Mouse (Mus musculus): Measurements from ENCODE around the gene Tnxb. TPM values are rescaled to one million over a fixed set of nuclear protein-coding genes. Genes with fewer than 3 reads are reported as not detected.
"Not testable (repeated sequence)": the region's sequence is repeated elsewhere in the genome, so short reads cannot be mapped to it uniquely, and the experiment has no call there.

The Tnxb gene
- total RNA-seq, 2 experiments from 2014 or later: 7.1 to 9.0 TPM

DNA sequence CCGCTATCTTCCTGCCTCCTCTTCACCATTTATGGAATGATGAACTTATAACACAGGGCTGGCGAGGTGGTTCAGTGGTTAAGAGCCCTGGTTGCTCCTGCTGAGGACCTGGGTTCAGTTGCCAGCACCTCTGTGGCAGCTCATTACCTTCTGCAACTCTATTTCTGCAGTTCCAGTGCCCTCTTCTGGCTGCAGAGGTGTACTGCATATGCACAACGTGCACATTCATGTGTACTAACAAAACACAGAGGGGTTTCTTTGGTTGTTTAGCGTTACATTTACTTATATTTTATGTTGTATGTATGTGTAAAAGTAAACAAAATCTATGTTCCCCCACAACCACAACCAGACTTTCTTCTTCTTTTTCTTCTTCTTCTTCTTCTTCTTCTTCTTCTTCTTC lies 52.7 kb downstream of the Tnxb start:
- no peak for DNase-seq (ENCODE audit: extremely low spot score in 1 of 2, low spot score in 1 of 2)

DNA sequence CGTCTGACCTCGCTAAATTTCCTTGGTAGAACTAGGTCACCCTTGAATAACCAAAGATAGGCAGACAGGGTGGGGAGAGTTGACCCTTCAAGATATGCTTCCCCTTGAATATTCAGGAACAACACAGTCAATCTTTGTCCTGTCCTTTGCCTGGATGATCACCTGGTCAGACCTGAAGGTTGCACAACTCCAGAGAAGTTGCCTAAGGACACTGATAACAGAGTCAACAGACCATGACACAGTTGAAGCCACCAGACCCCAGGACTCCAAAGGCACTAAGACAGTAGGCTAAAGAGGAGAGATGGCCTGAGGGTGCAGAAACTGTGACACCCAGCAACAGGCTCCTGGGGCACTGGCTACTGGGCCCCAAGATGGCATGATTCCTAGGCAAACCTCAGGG lies 57.6 kb downstream of the Tnxb start:
- no peak for DNase-seq (ENCODE audit: extremely low spot score in 1 of 2, low spot score in 1 of 2)

DNA sequence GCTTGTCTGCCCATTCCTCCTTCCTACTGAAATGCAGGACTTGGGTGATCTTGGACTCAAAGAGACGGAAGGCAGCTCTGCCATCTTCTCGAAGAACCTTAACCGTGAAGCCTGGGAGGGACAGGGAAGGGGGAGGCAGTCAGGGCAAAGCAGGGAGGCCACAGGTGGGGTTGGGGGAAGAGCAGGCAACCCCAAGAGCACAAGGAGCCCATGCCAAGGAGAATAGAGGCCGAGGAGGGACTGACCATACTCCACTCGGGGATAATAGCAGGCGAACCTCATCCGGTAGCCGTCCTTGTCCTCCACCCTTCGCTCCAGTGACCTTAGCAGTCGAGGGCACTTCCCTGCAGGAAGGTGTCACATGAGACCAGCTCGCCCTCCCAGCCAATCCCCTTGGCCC lies 58.8 kb downstream of the Tnxb start:
- not testable (repeated sequence) for DNase-seq (ENCODE audit: extremely low spot score in 1 of 2, low spot score in 1 of 2)

DNA sequence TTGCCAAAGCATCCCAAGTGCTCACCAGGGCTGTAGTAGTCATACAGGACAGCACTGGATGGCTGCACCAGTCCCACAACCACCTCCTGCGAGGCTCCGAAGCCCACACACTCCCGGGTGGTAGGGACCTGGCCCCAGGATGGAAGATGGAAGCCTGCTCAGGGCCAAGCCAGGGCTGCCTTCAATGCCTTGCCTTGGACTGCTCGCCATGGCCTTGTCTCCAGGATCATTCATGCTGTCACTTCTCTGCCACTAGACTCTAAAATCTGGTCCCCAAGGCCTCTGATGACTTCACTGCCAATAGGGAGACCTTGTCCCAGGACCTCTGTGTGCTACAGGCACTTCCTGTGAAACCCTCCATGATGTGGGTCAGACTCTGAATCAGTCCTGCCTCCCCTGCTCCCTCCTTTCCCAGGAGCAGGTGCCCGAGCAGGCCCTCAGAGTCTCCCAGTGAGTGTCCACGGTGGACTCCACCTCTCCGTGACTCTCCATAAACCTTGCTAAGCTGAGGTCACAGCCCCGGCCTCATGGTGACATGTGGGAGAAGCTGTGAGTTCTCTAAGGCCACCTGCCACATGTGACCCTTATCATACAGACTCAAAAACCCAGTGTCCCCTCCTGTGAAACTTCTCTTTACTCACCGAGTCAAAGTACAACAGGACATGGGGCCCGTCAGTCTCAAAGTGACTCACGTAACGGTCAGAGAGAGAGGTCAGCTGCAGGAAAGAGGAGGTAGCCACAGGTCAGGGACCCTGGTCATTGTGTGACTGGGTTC lies 59.6 kb downstream of the Tnxb start:
- DNase-seq (ENCODE audit: extremely low spot score in 1 of 2, low spot score in 1 of 2): not testable (repeated sequence)

DNA sequence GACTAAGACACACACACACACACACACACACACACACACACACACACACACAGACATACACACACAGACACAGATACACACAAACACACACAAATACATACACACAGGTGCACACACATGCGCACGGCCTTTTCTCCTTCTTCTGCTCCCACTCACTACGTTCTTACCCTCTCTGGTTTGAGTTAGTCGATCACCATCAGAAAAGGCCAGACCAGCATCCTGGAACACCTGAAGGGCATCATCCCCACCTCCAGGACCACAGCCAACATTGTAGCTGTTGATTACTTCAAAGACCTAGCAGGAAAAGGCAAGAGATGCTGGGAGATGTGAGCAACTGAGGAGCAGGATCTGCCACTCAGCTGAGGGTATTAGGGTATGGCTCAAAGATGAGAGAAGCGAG lies 67.1 kb downstream of the Tnxb start:
- not testable (repeated sequence) for DNase-seq (ENCODE audit: extremely low spot score in 1 of 2, low spot score in 1 of 2)

DNA sequence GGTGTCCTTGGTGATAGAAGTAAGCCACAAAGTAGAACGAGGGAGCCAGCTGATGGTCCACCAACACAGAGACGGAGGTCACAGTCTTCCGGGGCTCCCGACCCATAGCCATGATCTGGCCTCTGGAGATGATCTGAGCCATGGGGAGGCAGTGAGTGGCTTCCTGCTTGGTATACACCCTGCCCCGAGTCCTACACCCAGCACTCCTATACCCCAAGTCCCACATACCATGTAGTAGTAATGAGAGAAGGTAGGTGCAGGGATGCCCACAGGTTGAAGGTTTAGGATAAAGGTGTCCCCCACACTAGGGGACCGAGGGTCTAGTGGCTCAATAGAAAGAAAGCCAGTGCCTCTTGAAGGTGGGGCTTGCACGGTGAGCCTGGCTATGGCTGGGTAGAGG lies 69.4 kb downstream of the Tnxb start:
- DNase-seq (ENCODE audit: extremely low spot score in 1 of 2, low spot score in 1 of 2): not testable (repeated sequence)

DNA sequence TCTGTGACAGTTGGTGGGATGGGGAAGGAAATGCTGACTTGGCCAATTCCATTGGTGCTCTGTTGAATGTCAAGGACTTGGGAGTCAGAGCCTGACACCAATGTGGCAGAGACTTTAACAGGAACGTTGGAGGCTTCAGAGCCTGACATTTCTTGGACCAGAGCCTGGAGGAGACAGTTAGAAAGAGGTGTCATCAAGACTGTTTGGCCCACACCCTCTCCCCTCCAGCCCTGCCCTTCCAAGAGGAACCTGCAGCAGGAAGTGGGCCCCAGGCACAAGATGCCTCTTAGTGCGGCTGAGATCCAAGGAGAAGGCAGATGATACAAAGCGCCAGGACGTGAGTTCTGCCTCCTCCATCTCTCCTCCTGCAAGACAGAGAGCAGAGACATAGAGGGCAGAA lies 69.9 kb downstream of the Tnxb start:
- DNase-seq (ENCODE audit: extremely low spot score in 1 of 2, low spot score in 1 of 2): no peak

DNA sequence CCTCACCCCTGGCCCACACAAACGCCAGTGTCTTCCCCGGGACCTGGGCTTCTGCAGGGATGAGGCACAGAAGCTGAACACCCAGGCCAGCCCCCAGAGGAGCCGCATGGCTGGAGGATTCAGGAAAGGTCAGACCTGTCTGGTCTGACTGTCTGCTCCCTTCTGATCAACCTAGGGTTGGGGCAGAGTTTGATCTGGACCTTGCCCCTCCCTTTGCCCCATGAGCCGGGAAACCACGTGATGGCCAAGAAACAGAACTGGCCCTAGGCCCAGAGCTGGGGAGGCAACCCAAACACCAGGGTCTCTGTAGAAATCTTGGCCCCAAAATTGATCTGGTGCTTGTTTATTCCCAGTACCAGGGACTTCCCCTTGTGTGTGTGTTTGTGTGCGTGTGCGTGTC lies 73.4 kb downstream of the Tnxb start, which contains the start of gene C4b:
Gene C4b, minus strand, starts transcription at position 164 of the 400 bp plus-strand sequence.
- peak in 1 of 2 experiments; percentile 5 for DNase-seq (ENCODE audit: extremely low spot score in 1 of 2, low spot score in 1 of 2)

DNA sequence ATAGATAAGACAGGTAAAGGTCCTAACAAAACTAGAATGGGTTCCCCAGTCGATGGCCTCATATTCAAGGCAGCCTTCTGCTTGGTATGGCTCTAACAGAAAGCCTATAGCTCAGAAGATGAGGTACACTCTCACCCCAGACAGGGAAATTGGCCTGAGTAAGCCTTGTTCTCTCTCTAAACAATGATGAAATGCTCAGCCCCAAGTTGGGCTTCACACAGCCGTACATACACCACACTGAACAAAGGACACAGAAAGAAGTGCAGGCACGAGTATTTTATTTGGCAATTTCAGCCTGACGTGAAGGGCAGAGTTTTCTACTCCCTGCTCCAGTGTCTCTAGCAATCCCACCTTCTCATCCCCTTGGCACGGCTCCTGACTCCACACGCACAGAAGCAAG lies 73.9 kb downstream of the Tnxb start:
- no peak for DNase-seq (ENCODE audit: extremely low spot score in 1 of 2, low spot score in 1 of 2)

DNA sequence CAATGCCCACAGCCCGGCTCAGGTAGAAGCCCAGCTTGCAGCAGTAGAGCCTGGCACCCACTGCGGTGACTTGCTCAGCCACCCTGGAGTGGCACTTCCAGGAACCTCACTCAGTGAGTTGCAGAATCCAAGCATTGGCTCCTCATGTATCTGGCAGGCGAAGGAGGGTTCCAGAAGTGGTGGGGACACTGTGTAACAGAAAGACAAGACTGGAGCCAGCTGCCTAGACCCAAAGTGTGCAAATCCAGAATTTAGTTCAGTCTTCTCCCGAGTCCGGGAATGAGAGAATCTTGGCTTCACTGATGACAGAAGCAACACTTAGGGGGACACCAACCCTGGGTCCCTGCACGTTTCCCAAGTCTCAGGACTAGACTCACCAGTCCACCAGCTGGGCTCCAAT lies 74.3 kb downstream of the Tnxb start:
- DNase-seq (ENCODE audit: extremely low spot score in 1 of 2, low spot score in 1 of 2): not testable (repeated sequence)

DNA sequence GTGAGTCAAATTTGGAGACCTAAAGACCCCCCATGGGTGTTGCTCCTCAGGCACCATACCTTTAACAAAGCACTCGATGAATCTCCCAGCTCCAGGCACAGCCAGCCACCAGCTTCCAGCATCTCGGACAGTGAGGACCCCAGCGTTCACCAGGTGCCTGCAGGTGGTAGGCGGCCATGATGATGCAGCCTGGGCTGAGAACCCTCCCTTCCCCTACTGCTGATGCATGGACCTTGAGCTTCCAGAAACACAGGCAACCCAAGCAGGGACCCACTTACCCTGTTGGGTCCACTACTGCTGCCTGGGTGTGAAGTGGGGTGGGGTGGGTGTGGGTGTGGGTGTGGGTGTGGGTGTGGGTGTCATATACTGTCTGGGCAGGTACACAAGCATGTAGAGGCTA lies 74.8 kb downstream of the Tnxb start:
- DNase-seq (ENCODE audit: extremely low spot score in 1 of 2, low spot score in 1 of 2): not testable (repeated sequence)

DNA sequence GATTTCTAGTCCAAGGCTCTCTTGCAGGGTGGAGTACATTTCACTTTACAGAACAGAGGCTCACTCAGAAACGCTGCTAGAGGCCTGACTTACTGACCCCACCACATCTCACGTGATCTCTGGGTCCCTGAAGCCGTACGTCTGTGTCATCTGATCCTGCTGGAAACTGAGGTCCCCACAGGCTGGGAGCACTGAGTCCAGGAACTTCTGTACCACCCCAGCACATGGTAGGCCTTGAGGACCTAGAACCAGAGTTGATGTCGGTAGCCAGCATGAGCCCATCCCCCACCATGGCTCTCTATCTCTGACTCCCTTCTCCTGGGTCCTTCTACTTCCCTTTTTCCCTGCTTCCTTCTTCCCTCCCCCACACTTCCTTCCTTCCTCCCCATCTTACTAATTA lies 76.2 kb downstream of the Tnxb start:
- no peak for DNase-seq (ENCODE audit: extremely low spot score in 1 of 2, low spot score in 1 of 2)

DNA sequence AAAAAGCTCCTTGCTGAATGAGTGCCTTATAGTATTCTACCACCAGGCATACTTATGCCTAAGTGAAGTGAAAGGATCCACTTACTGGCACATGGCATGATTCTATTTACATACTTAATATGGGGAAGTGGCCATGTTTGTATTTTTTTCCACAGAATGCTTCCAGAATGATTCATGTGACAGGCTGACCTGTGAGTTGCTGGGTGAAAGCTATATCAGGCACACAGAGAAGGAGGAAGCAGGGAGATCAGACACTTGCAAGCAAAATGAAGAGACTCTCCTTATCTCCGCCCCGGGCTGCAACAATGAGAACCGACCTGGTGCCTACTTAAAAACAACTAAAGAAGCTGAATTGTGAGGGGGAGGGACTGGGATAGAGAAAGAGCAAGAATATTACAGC lies 91.1 kb downstream of the Tnxb start:
- DNase-seq (ENCODE audit: extremely low spot score in 1 of 2, low spot score in 1 of 2): no peak

Other genes starting within 250 kb of the Tnxb start
- not detected for gene Btnl4, start 193.2 kb upstream of the Tnxb start, total RNA-seq (2021)
- not detected for gene Btnl6, start 153.2 kb upstream of the Tnxb start, total RNA-seq (2021)
- gene Notch4, start 106.3 kb upstream of the Tnxb start, total RNA-seq (2021): 10 to 100 TPM in 1 of 2 experiments, 1 to 10 TPM in 1; 9.5 to 11.2 TPM
- gene Gpsm3, start 80.7 kb upstream of the Tnxb start, total RNA-seq (2021): 1 to 10 TPM; 1.3 to 2.1 TPM
- 10 to 100 TPM; 55.8 to 61.5 TPM for gene Pbx2, start 79.3 kb upstream of the Tnxb start, total RNA-seq (2021)
- gene Ager, start 72.7 kb upstream of the Tnxb start, total RNA-seq (2021): 1 to 10 TPM in 1 of 2 experiments, under 1 TPM in 1; 0.94 to 1.1 TPM
- 10 to 100 TPM; 81.0 to 85.5 TPM for gene Rnf5, start 66.8 kb upstream of the Tnxb start, total RNA-seq (2021)
- 100 to 1,000 TPM; 170 to 172 TPM for gene Agpat1, start 66.3 kb upstream of the Tnxb start, total RNA-seq (2021)
- gene Egfl8, start 54.6 kb upstream of the Tnxb start, total RNA-seq (2021): 1 to 10 TPM; 2.1 to 3.7 TPM
- gene Ppt2, start 42.0 kb upstream of the Tnxb start, total RNA-seq (2021): 10 to 100 TPM; 42.4 to 48.4 TPM
- gene Prrt1, start 41.0 kb upstream of the Tnxb start, total RNA-seq (2021): 100 to 1,000 TPM; 259 to 330 TPM
- gene Fkbpl, start 25.8 kb upstream of the Tnxb start, total RNA-seq (2021): 10 to 100 TPM; 14.1 to 14.9 TPM
- 100 to 1,000 TPM in 1 of 2 experiments, 10 to 100 TPM in 1; 97.1 to 102 TPM for gene Atf6b, start 23.4 kb upstream of the Tnxb start, total RNA-seq (2021)
- gene C4b, start 73.3 kb downstream of the Tnxb start, total RNA-seq (2021): 10 to 100 TPM; 16.5 to 17.5 TPM
- under 1 TPM; 0.12 to 0.19 TPM for gene Cyp21a1, start 134.0 kb downstream of the Tnxb start, total RNA-seq (2021)
- gene Stk19, start 166.4 kb downstream of the Tnxb start, total RNA-seq (2021): 10 to 100 TPM; 57.3 to 59.8 TPM
- gene Dxo, start 166.5 kb downstream of the Tnxb start, total RNA-seq (2021): 10 to 100 TPM; 36.7 to 37.7 TPM
- gene Skiv2l, start 179.7 kb downstream of the Tnxb start, total RNA-seq (2021): 10 to 100 TPM; 64.7 to 72.4 TPM
- gene Nelfe, start 179.9 kb downstream of the Tnxb start, total RNA-seq (2021): 10 to 100 TPM; 32.1 to 39.1 TPM
- under 1 TPM in 1 of 2 experiments, not detected in 1; 0.17 TPM for gene Cfb, start 192.0 kb downstream of the Tnxb start, total RNA-seq (2021)
- gene Zbtb12, start 208.9 kb downstream of the Tnxb start, total RNA-seq (2021): 1 to 10 TPM; 7.3 to 7.7 TPM
- not detected for gene Gm20547, start 211.5 kb downstream of the Tnxb start, total RNA-seq (2021)
- 1 to 10 TPM in 1 of 2 experiments, under 1 TPM in 1; 0.86 to 1.9 TPM for gene C2, start 227.7 kb downstream of the Tnxb start, total RNA-seq (2021)
- gene Ehmt2, start 227.9 kb downstream of the Tnxb start, total RNA-seq (2021): 100 to 1,000 TPM; 164 to 188 TPM
- under 1 TPM; 0.20 to 0.21 TPM for gene Slc44a4, start 243.9 kb downstream of the Tnxb start, total RNA-seq (2021)

Data from layer of hippocampus, postnatal 25 days (tissue).